Mouse (Mus musculus): ENCODE results near the gene Grin2c. TPM values are rescaled to one million over a fixed set of nuclear protein-coding genes. Genes with fewer than 3 reads are reported as not detected.
A peak's percentile ranks its signal among the peaks of the same experiment; 100 is the strongest.

Grin2c gene
- polyA plus RNA-seq, 1 experiment from 2014 or later, result not detected

- Histone ChIP-seq H3K9ac (replicated peaks; ENCODE audit: low read length) (peak overlapping the region; percentile 22; the same call in 1 of the 2 replicates), H3K36me3 (ENCODE audit: insufficient read depth, low read length) (no peaks in the 10 kb centered on the region), H3K4me3 (ENCODE audit: low read length) (no peak overlapping the region), H3K4me1 (ENCODE audit: insufficient read depth, low read length) (peaks cover 16% of the 10 kb centered on the region), H3K9me3 (ENCODE audit: low read length) (no peaks in the 10 kb centered on the region), H3K27me3 (ENCODE audit: insufficient read depth, low read length) (peaks cover 38% of the 10 kb centered on the region), H3K27ac (ENCODE audit: low read length) (no peak overlapping the region), H3K4me2 (replicated peaks; ENCODE audit: low read depth, low read length) (no peak overlapping the region)
- no peak; the same call in 1 of the 2 replicates for ATAC-seq (ENCODE audit: low FRiP score, low TSS enrichment)
- WGBS, result 26% methylated on average over 19 of the region's 19 CpGs
Measured at GRCm38 (mm10) chr11:115270148-115270861, 3.3 kb upstream of the Grin2c start.

GRCm38 (mm10) chr11:115269330-115270066 lies 2.5 kb upstream of the Grin2c start:
- Histone ChIP-seq H3K9ac (replicated peaks; ENCODE audit: low read length) (no peak overlapping the region), H3K27ac (ENCODE audit: low read length) (no peak overlapping the region), H3K4me3 (ENCODE audit: low read length) (no peak overlapping the region), H3K27me3 (ENCODE audit: insufficient read depth, low read length) (peaks cover 46% of the 10 kb centered on the region), H3K4me2 (replicated peaks; ENCODE audit: low read depth, low read length) (no peak overlapping the region), H3K4me1 (ENCODE audit: insufficient read depth, low read length) (peaks cover 20% of the 10 kb centered on the region), H3K9me3 (ENCODE audit: low read length) (no peaks in the 10 kb centered on the region), H3K36me3 (ENCODE audit: insufficient read depth, low read length) (no peaks in the 10 kb centered on the region)
- ATAC-seq (ENCODE audit: low FRiP score, low TSS enrichment), result no peak
- WGBS, result 84% methylated on average over 27 of the region's 27 CpGs

- Histone ChIP-seq H3K4me2 (replicated peaks; ENCODE audit: low read depth, low read length) (no peak overlapping the region), H3K27ac (ENCODE audit: low read length) (no peak overlapping the region), H3K9ac (replicated peaks; ENCODE audit: low read length) (no peak overlapping the region), H3K4me1 (ENCODE audit: insufficient read depth, low read length) (peaks cover 20% of the 10 kb centered on the region), H3K27me3 (ENCODE audit: insufficient read depth, low read length) (peaks cover 62% of the 10 kb centered on the region), H3K9me3 (ENCODE audit: low read length) (no peaks in the 10 kb centered on the region), H3K36me3 (ENCODE audit: insufficient read depth, low read length) (no peaks in the 10 kb centered on the region), H3K4me3 (ENCODE audit: low read length) (no peak overlapping the region)
- ATAC-seq (ENCODE audit: low FRiP score, low TSS enrichment), result no peak
- 63% methylated on average over 11 of the region's 11 CpGs for WGBS
Measured at GRCm38 (mm10) chr11:115267958-115268357, 915 bp upstream of the Grin2c start.

- Histone ChIP-seq H3K4me3 (ENCODE audit: low read length) (peak overlapping the region; percentile 39), H3K36me3 (ENCODE audit: insufficient read depth, low read length) (no peaks in the 10 kb centered on the region), H3K27me3 (ENCODE audit: insufficient read depth, low read length) (peaks cover 78% of the 10 kb centered on the region), H3K4me2 (replicated peaks; ENCODE audit: low read depth, low read length) (peak overlapping the region; percentile 59), H3K9me3 (ENCODE audit: low read length) (no peaks in the 10 kb centered on the region), H3K9ac (replicated peaks; ENCODE audit: low read length) (no peak overlapping the region), H3K4me1 (ENCODE audit: insufficient read depth, low read length) (peaks cover 20% of the 10 kb centered on the region), H3K27ac (ENCODE audit: low read length) (no peak overlapping the region)
- ATAC-seq (ENCODE audit: low FRiP score, low TSS enrichment), result no peak
- 1% methylated on average over 22 of the region's 22 CpGs for WGBS
Measured at GRCm38 (mm10) chr11:115266400-115266778, 654 bp downstream of the Grin2c start.

- Histone ChIP-seq H3K9me3 (ENCODE audit: low read length) (no peaks in the 10 kb centered on the region), H3K4me2 (replicated peaks; ENCODE audit: low read depth, low read length) (no peak overlapping the region), H3K4me1 (ENCODE audit: insufficient read depth, low read length) (peaks cover 20% of the 10 kb centered on the region), H3K4me3 (ENCODE audit: low read length) (no peak overlapping the region), H3K27ac (ENCODE audit: low read length) (no peak overlapping the region), H3K36me3 (ENCODE audit: insufficient read depth, low read length) (no peaks in the 10 kb centered on the region), H3K27me3 (ENCODE audit: insufficient read depth, low read length) (peaks cover 83% of the 10 kb centered on the region), H3K9ac (replicated peaks; ENCODE audit: low read length) (no peak overlapping the region)
- ATAC-seq (ENCODE audit: low FRiP score, low TSS enrichment), result no peak
- 4% methylated on average over 20 of the region's 20 CpGs for WGBS
Measured at GRCm38 (mm10) chr11:115265771-115266399, 1.2 kb downstream of the Grin2c start.

- Histone ChIP-seq H3K27me3 (ENCODE audit: insufficient read depth, low read length) (peaks cover 91% of the 10 kb centered on the region), H3K27ac (ENCODE audit: low read length) (no peak overlapping the region), H3K4me2 (replicated peaks; ENCODE audit: low read depth, low read length) (peak overlapping the region; percentile 49), H3K9ac (replicated peaks; ENCODE audit: low read length) (no peak overlapping the region), H3K4me3 (ENCODE audit: low read length) (peak overlapping the region; percentile 32), H3K4me1 (ENCODE audit: insufficient read depth, low read length) (peaks cover 17% of the 10 kb centered on the region), H3K36me3 (ENCODE audit: insufficient read depth, low read length) (no peaks in the 10 kb centered on the region), H3K9me3 (ENCODE audit: low read length) (no peaks in the 10 kb centered on the region)
- 7% methylated on average over 39 of the region's 39 CpGs for WGBS
- ATAC-seq (ENCODE audit: low FRiP score, low TSS enrichment), result no peak
Measured at GRCm38 (mm10) chr11:115264862-115265668, 2.0 kb downstream of the Grin2c start.

- no peaks in the 10 kb centered on the region for H3K9me3 ChIP-seq (ENCODE audit: low read length)
- WGBS, result 62% methylated on average over 7 of the region's 7 CpGs
- no peaks in the 10 kb centered on the region for H3K36me3 ChIP-seq (ENCODE audit: insufficient read depth, low read length)
- ATAC-seq (ENCODE audit: low FRiP score, low TSS enrichment), result no peak
- no peak overlapping the region for H3K4me2 ChIP-seq (replicated peaks; ENCODE audit: low read depth, low read length)
- peaks cover 17% of the 10 kb centered on the region for H3K4me1 ChIP-seq (ENCODE audit: insufficient read depth, low read length)
- H3K27me3 ChIP-seq (ENCODE audit: insufficient read depth, low read length), result peaks cover 98% of the 10 kb centered on the region
- no peak overlapping the region for H3K9ac ChIP-seq (replicated peaks; ENCODE audit: low read length)
- H3K27ac ChIP-seq (ENCODE audit: low read length), result no peak overlapping the region
- H3K4me3 ChIP-seq (ENCODE audit: low read length), result no peak overlapping the region
Measured at GRCm38 (mm10) chr11:115264136-115264861, 2.7 kb downstream of the Grin2c start.

- no peak overlapping the region for H3K4me2 ChIP-seq (replicated peaks; ENCODE audit: low read depth, low read length)
- no peak overlapping the region for H3K27ac ChIP-seq (ENCODE audit: low read length)
- H3K9ac ChIP-seq (replicated peaks; ENCODE audit: low read length), result no peak overlapping the region
- WGBS, result 84% methylated on average over 11 of the region's 11 CpGs
- H3K4me3 ChIP-seq (ENCODE audit: low read length), result no peak overlapping the region
- no peaks in the 10 kb centered on the region for H3K36me3 ChIP-seq (ENCODE audit: insufficient read depth, low read length)
- ATAC-seq (ENCODE audit: low FRiP score, low TSS enrichment), result no peak
- H3K9me3 ChIP-seq (ENCODE audit: low read length), result no peaks in the 10 kb centered on the region
- peaks cover 100% of the 10 kb centered on the region for H3K27me3 ChIP-seq (ENCODE audit: insufficient read depth, low read length)
- peaks cover 20% of the 10 kb centered on the region for H3K4me1 ChIP-seq (ENCODE audit: insufficient read depth, low read length)
Measured at GRCm38 (mm10) chr11:115262954-115263353, 4.1 kb downstream of the Grin2c start.

GRCm38 (mm10) chr11:115259134-115259533 lies 7.9 kb downstream of the Grin2c start:
- 39% methylated on average over 4 of the region's 4 CpGs for WGBS
- Histone ChIP-seq H3K4me1 (ENCODE audit: insufficient read depth, low read length) (0 out of 2 replicates have a peak, but pooled peaks cover 7% of the 10 kb centered on the region), H3K27me3 (ENCODE audit: insufficient read depth, low read length) (peaks cover 93% of the 10 kb centered on the region), H3K4me2 (replicated peaks; ENCODE audit: low read depth, low read length) (no peak overlapping the region), H3K27ac (ENCODE audit: low read length) (no peak overlapping the region), H3K9me3 (ENCODE audit: low read length) (no peaks in the 10 kb centered on the region), H3K9ac (replicated peaks; ENCODE audit: low read length) (no peak overlapping the region), H3K4me3 (ENCODE audit: low read length) (no peak overlapping the region), H3K36me3 (ENCODE audit: insufficient read depth, low read length) (no peaks in the 10 kb centered on the region)
- no peak for ATAC-seq (ENCODE audit: low FRiP score, low TSS enrichment)

Data from kidney, embryonic 16.5 days (tissue).